Mouse (Mus musculus) liver, embryonic 11.5 days (tissue): Measurements from ENCODE around the gene Metap1d. TPM values are rescaled to one million over a fixed set of nuclear protein-coding genes. Genes with fewer than 3 reads are reported as not detected.

ENCODE experiments used
- ATAC-seq: fragments of 200-750 bp; cut with Nextera tagmentation; replicated peaks from 2 replicates; pipeline ENCODE4 v1.8.0; 2017; ENCODE audit warnings: moderate number of reproducible peaks, mild to moderate bottlenecking, moderate TSS enrichment, moderate library complexity; ENCODE audit not compliant: low FRiP score
- DNase-seq: peaks from one replicate; pipeline ENCODE4 v3.0.0-alpha.2; 2017; ENCODE audit warnings: low spot score
- H3K27ac ChIP-seq: fragments of 300-500 bp; sonication (generic); 2 replicates; pipeline ENCODE4 v1.5.1; 2014; ENCODE audit warnings: mild to moderate bottlenecking, low read depth, low read length, control low read depth
- H3K27me3 ChIP-seq: fragments of 300-500 bp; sonication (generic); replicated peaks from 2 replicates; pipeline ENCODE4 v1.6.1; 2014; ENCODE audit warnings: low read length, mixed read lengths; ENCODE audit not compliant: control insufficient read depth, insufficient read depth
- H3K36me3 ChIP-seq: fragments of 300-500 bp; sonication (generic); 2 replicates; pipeline ENCODE4 v1.6.1; 2014; ENCODE audit warnings: mild to moderate bottlenecking, low read length, moderate library complexity, mixed read lengths; ENCODE audit not compliant: control insufficient read depth, insufficient read depth
- H3K4me1 ChIP-seq: fragments of 300-500 bp; sonication (generic); replicated peaks from 2 replicates; pipeline ENCODE4 v1.6.1; 2014; ENCODE audit warnings: low read length, mixed read lengths; ENCODE audit not compliant: control insufficient read depth, insufficient read depth
- H3K4me2 ChIP-seq: fragments of 300-500 bp; sonication (generic); 2 replicates; pipeline ENCODE4 v1.6.1; 2014; ENCODE audit warnings: mild to moderate bottlenecking, control low read depth, moderate library complexity
- H3K4me3 ChIP-seq: fragments of 300-500 bp; sonication (generic); 2 replicates; pipeline ENCODE4 v1.5.1; 2014; ENCODE audit warnings: low read depth, low read length, control low read depth
- H3K9ac ChIP-seq: fragments of 300-500 bp; sonication (generic); 2 replicates; pipeline ENCODE4 v1.6.1; 2014; ENCODE audit warnings: low read depth, low read length, control low read depth
- H3K9me3 ChIP-seq: fragments of 300-500 bp; sonication (generic); 2 replicates; pipeline ENCODE4 v1.6.1; 2016; ENCODE audit warnings: low read length, inconsistent platforms, mixed read lengths; ENCODE audit not compliant: control insufficient read depth
- WGBS: fragments of 180-500 bp; shearing (Covaris S2); extraction: QIAGEN DNeasy Blood & Tissue Kit; methylation state at CpG from one replicate; pipeline ENCODE4 v1.1.7; 2014; 5-methylcytosine and 5-hydroxymethylcytosine counted together
- polyA plus RNA-seq: library from polyadenylated mRNA; unstranded; fragments of >200 nt; fragmentation: Nextera tagmentation; extraction: Ambion mirVana; gene quantifications from 2 replicates; pipeline ENCODE4 v1.2.1, GENCODE M21; 2014

The Metap1d gene
- polyA plus RNA-seq, 1 experiment from 2014 or later = 37.7 TPM

GRCm38 (mm10) chr2:71479917-71480316 is 26.8 kb downstream of the Metap1d start:
- H3K9ac ChIP-seq = no peak overlapping the region

GRCm38 (mm10) chr2:71481825-71482224 is 28.7 kb downstream of the Metap1d start:
- DNase-seq (no peak), ATAC-seq (no peak)
- Histone ChIP-seq H3K36me3 (no peaks in the 10 kb centered on the region), H3K4me3 (no peak overlapping the region), H3K4me1 (no peaks in the 10 kb centered on the region), H3K9ac (no peak overlapping the region), H3K9me3 (no peaks in the 10 kb centered on the region), H3K4me2 (no peak overlapping the region), H3K27me3 (no peaks in the 10 kb centered on the region), H3K27ac (no peak overlapping the region)
- 69% methylated on average over 6 of the region's 6 CpGs for WGBS

More at GRCm38 (mm10) chr2:71479917-71480316, 26.8 kb downstream of the Metap1d start:
- Histone ChIP-seq H3K9me3 (no peaks in the 10 kb centered on the region), H3K4me3 (no peak overlapping the region), H3K36me3 (no peaks in the 10 kb centered on the region), H3K4me1 (no peaks in the 10 kb centered on the region), H3K27ac (no peak overlapping the region), H3K4me2 (no peak overlapping the region), H3K27me3 (no peaks in the 10 kb centered on the region)
- DNase-seq (no peak), ATAC-seq (no peak)
- WGBS = 46% methylated on average over 7 of the region's 7 CpGs

GRCm38 (mm10) chr2:71483046-71483716 is 30.1 kb downstream of the Metap1d start:
- Histone ChIP-seq H3K9ac (no peak overlapping the region), H3K4me3 (no peak overlapping the region), H3K9me3 (no peaks in the 10 kb centered on the region), H3K27me3 (no peaks in the 10 kb centered on the region), H3K4me1 (no peaks in the 10 kb centered on the region), H3K36me3 (no peaks in the 10 kb centered on the region), H3K27ac (no peak overlapping the region), H3K4me2 (no peak overlapping the region)
- 76% methylated on average over 10 of the region's 10 CpGs for WGBS
- no peak for ATAC-seq
- no peak for DNase-seq

GRCm38 (mm10) chr2:71483717-71484066 is 30.6 kb downstream of the Metap1d start:
- Histone ChIP-seq H3K4me3 (no peak overlapping the region), H3K4me2 (no peak overlapping the region), H3K27me3 (no peaks in the 10 kb centered on the region), H3K4me1 (no peaks in the 10 kb centered on the region), H3K9ac (no peak overlapping the region), H3K9me3 (no peaks in the 10 kb centered on the region), H3K27ac (no peak overlapping the region), H3K36me3 (no peaks in the 10 kb centered on the region)
- DNase-seq (no peak), ATAC-seq (no peak)
- 76% methylated on average over 5 of the region's 5 CpGs for WGBS

GRCm38 (mm10) chr2:71491295-71491694 is 38.2 kb downstream of the Metap1d start:
- Histone ChIP-seq H3K4me2 (no peak overlapping the region), H3K27me3 (no peaks in the 10 kb centered on the region), H3K4me3 (no peak overlapping the region), H3K27ac (no peak overlapping the region), H3K9me3 (no peaks in the 10 kb centered on the region), H3K4me1 (no peaks in the 10 kb centered on the region), H3K36me3 (no peaks in the 10 kb centered on the region), H3K9ac (no peak overlapping the region)
- DNase-seq (no peak), ATAC-seq (no peak)

GRCm38 (mm10) chr2:71493161-71493683 is 40.1 kb downstream of the Metap1d start:
- no peak for ATAC-seq
- no peaks in the 10 kb centered on the region for H3K36me3 ChIP-seq
- H3K27me3 ChIP-seq = no peaks in the 10 kb centered on the region
- H3K4me2 ChIP-seq = no peak overlapping the region
- DNase-seq = no peak
- H3K4me3 ChIP-seq = no peak overlapping the region
- no peak overlapping the region for H3K27ac ChIP-seq
- no peaks in the 10 kb centered on the region for H3K4me1 ChIP-seq
- 68% methylated on average over 12 of the region's 12 CpGs for WGBS
- no peaks in the 10 kb centered on the region for H3K9me3 ChIP-seq
- no peak overlapping the region for H3K9ac ChIP-seq

- no peaks in the 10 kb centered on the region for H3K9me3 ChIP-seq
- H3K4me2 ChIP-seq = no peak overlapping the region
- no peak for DNase-seq
- H3K4me3 ChIP-seq = no peak overlapping the region
- no peaks in the 10 kb centered on the region for H3K4me1 ChIP-seq
- no peak for ATAC-seq
- no peaks in the 10 kb centered on the region for H3K36me3 ChIP-seq
- H3K27ac ChIP-seq = no peak overlapping the region
- 72% methylated on average over 10 of the region's 10 CpGs for WGBS
- no peak overlapping the region for H3K9ac ChIP-seq
- H3K27me3 ChIP-seq = no peaks in the 10 kb centered on the region
Measured at GRCm38 (mm10) chr2:71494503-71494902, 41.4 kb downstream of the Metap1d start.

- no peak for DNase-seq
- ATAC-seq = no peak
- no peak overlapping the region for H3K4me2 ChIP-seq
- H3K27me3 ChIP-seq = no peaks in the 10 kb centered on the region
- no peak overlapping the region for H3K4me3 ChIP-seq
- H3K4me1 ChIP-seq = no peaks in the 10 kb centered on the region
- no peaks in the 10 kb centered on the region for H3K36me3 ChIP-seq
- no peak overlapping the region for H3K9ac ChIP-seq
- WGBS = 57% methylated on average over 4 of the region's 4 CpGs
- no peak overlapping the region for H3K27ac ChIP-seq
- no peaks in the 10 kb centered on the region for H3K9me3 ChIP-seq
Measured at GRCm38 (mm10) chr2:71494971-71495370, 41.9 kb downstream of the Metap1d start.

GRCm38 (mm10) chr2:71497175-71497574 is 44.1 kb downstream of the Metap1d start:
- Histone ChIP-seq H3K4me2 (no peak overlapping the region), H3K36me3 (no peaks in the 10 kb centered on the region), H3K9me3 (no peaks in the 10 kb centered on the region), H3K4me3 (no peak overlapping the region), H3K27ac (no peak overlapping the region), H3K27me3 (no peaks in the 10 kb centered on the region), H3K4me1 (no peaks in the 10 kb centered on the region), H3K9ac (no peak overlapping the region)
- 67% methylated on average over 5 of the region's 5 CpGs for WGBS
- ATAC-seq (no peak), DNase-seq (no peak)
